Mouse (Mus musculus): ENCODE data around the gene Ldb2.

Gene Ldb2

GRCm38 (mm10) chr5:44538687-44539086, 260.8 kb downstream of the Ldb2 start:
- DNase-seq: no peak

DNA sequence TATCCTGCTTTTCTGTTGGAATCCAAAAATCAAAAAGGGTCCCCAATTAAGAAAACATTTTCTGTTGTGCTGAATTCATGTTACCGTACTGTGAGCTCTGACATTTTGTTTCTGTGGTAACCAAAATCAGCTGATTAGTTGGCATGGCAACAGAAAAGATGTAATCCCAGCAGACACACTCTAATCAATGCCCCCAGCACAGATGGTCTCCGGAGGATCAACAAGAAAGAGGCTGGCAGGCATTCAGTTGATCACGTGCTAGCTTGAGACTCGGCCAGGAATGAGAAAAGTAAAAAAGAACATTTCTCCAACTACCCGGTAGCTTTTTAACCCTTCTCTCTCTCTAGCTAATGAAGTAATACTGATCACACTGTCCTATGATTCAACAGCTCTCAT, 261.5 kb downstream of the Ldb2 start:
- DNase-seq: peak; percentile 85

DNA sequence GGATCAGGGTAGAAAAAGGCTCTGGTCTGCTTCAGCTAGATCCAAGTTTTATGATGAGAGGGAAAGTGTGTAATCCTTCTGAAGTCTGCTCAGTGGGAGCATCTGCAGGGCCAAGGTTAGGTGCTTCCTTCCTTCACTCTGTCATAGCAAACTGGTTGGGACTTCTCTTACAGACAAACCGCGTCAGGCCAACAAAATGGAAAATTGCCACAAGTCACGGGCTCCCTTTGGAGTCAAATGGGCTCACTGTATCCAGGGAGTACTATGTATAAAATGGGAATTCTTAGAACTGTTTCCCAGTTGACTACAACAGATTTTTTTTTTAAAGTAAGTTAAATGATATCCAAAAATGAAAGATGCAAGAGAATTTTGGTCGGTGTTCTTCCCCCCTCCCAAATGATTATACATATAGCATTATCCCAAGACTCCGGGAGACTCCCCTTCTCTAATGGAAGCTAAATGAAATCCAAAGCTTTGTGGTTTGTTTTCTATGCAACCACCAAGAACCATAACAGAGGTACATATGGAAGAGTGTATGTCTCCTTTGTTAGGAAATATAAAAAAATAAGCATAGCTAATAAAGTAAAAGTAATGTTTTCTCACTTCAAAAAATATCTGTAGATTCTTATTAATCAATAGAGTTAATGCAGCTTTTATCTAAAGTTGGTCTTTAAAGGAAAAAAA, 262.0 kb downstream of the Ldb2 start:
- no peak for DNase-seq

- no peak for DNase-seq
Measured at GRCm38 (mm10) chr5:44529466-44529865, 270.0 kb downstream of the Ldb2 start.

DNA sequence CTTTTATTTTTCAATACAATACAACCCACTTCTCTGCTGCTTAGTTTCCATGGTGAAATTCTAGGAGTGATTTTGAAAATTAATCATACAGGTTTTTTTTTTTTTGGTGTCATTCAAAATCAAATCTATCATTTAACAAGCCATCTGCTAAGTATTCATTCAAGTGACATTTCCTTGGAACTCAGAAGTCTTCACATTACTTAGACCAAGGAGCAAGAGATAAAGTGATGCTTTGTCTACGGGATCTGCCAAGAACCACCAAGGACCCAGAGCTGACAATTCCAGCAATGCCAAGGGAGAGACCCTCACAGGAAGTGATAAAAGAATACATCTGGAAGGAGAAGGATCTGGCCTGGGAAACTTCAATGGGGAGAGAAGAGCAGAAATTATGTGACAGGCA, 270.5 kb downstream of the Ldb2 start:
- no peak for DNase-seq

DNA sequence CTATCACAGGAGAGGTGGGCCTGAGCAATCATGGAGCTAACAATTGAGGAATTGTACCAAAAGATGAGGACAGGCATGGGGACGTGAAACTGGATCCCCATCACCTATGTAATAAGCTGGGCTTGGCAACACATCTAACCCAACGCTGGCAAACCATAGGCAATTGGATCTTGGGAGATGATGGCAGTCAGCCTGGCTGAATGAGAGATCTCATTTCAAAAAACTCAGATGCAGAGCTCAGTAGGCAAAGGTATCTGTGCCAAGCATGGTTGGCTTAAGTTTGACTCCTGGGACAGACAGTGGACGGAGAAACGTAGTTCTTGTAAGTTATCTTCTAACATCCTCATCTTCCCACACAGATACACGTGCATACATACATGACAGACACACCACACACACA, 294.3 kb downstream of the Ldb2 start:
- DNase-seq: no peak

GRCm38 (mm10) chr5:44504786-44505185, 294.7 kb downstream of the Ldb2 start:
- DNase-seq: no peak

- DNase-seq: no peak
Measured at GRCm38 (mm10) chr5:44498229-44498628, 301.3 kb downstream of the Ldb2 start.

GRCm38 (mm10) chr5:44496854-44497253, 302.6 kb downstream of the Ldb2 start:
- DNase-seq: no peak

- no peak for DNase-seq
Measured at GRCm38 (mm10) chr5:44495092-44495491, 304.4 kb downstream of the Ldb2 start.

DNA sequence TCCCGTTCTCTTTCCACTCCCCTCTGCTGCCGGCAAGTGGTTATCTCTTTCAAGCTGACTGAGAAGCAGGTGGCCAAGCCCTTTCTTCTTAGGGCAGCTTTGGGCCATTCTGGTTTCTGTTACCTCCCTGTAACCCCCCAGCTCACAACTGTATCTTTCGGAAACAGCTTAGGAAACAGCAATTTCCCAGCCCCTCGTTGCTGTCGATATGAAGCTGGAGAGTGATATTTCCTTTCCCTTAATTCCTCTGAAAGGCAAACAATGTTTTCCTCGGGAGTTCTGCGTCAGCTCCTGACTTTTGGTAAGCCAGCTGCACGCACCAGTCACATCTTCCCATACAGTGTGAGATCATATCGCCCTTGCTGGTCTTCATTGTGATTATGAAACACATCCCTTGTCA, 305.3 kb downstream of the Ldb2 start:
- no peak for DNase-seq

- no peak for DNase-seq
Measured at GRCm38 (mm10) chr5:44491526-44491925, 308.0 kb downstream of the Ldb2 start.

DNA sequence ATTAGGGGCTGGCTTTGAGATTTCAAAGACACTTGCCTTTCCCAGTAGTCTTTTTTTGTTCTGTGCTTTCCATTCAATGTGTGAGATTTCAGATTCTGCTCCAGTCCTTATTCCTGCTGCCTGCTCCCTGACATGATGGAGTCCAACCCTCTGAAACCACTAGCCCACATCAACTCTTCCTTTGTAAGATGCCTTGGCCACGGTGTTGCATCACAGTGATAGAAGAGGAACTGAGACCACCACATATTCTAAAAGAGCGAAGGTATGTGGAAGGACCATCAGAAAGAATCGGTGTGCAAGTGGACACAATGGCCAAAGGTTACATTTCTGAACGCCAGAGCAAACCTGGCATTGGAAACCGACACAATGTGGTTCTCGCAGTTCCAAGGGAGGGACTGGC, 309.0 kb downstream of the Ldb2 start:
- DNase-seq: no peak

GRCm38 (mm10) chr5:44483426-44484106, 315.9 kb downstream of the Ldb2 start:
- DNase-seq: peak; percentile 34

GRCm38 (mm10) chr5:44481406-44481805, 318.1 kb downstream of the Ldb2 start:
- DNase-seq: no peak

GRCm38 (mm10) chr5:44476356-44476755, 323.1 kb downstream of the Ldb2 start:
- no peak for DNase-seq

- no peak for DNase-seq
Measured at GRCm38 (mm10) chr5:44475543-44475942, 323.9 kb downstream of the Ldb2 start.

DNA sequence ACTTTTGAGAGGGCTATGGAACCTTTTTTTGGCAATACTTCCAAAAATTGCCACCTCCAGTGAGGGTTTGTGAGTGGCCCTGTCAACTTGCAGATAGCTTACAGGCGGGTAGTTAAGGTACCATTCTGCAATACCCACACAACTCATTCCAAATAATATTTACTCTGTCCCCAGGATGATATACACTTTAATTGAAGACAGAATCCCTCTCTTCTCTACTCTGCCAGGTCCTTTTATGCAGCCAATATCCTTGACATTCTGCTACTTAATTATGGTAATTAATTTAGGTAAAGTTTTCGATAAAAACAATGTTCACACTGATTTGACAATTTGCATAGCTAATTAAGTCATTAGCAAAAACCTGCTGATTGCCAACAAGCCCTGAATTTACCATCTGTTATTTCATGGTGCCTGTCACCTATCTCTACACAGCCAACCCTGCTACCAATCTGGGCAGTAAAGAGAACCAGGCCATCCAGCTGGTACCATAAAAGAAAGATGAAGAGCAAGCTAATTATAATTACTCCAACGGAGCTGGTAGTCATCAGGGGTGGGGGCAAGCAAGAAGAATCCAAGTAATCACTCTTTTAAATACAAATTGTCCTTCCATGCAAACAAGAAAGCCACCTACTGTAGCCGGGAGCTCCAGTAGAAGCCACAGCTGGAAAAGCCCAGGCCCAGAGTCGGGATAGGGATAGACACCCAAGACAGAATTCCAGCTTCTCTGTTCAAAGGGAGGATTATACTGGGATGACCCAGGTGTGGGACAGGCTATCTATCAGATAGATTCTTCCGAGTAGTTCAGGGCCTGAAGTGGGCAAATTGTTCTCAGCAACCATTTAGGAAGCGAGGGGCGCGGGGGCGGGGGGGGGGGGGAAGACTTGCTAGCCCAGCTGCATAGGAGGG, 325.4 kb downstream of the Ldb2 start:
- DNase-seq: no peak

DNA sequence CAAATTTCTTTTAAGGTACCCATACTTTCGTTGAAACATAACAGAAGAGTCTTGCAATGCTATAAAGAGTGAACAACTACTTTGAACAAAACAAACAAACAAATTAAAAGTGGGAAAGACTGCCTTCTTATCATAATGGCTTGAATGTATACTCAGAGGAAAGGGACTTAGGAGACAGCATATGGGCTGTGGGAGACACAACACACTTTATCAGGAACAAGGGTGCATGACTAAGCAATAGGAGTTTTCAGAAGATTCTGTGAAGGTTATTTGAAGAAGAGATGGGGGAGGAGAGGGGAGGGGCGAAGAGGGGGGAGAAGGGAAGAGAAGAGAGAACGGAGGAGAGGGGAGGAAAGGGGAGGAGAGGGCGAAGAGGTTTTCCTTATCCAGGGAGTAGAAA, 334.2 kb downstream of the Ldb2 start:
- DNase-seq: no peak

Data from right cerebral cortex, postnatal 4 days (tissue).